Mouse (Mus musculus) hindbrain, embryonic 16.5 days (tissue): ENCODE measurements at regions not wholly inside any gene's neighbourhood (a gene's known extent, or its start where the extent isn't known, plus 50 kb on each side); places are given as distances from the start of the nearest gene placed in this dataset.

Experiments used
- ATAC-seq: fragments of 200-750 bp; cut with Nextera tagmentation; 2 replicates; pipeline ENCODE4 v1.8.0; 2017; ENCODE audit warnings: moderate TSS enrichment, moderate library complexity
- H3K27ac ChIP-seq: fragments of 300-500 bp; sonication (generic); 2 replicates; pipeline ENCODE4 v1.5.1; 2014; ENCODE audit warnings: low read depth, mild to moderate bottlenecking, control low read depth, low read length, moderate library complexity
- H3K27me3 ChIP-seq: fragments of 300-500 bp; sonication (generic); replicated peaks from 2 replicates; pipeline ENCODE4 v1.6.1; 2014; ENCODE audit warnings: low read length; ENCODE audit not compliant: control insufficient read depth, insufficient read depth
- H3K36me3 ChIP-seq: fragments of 300-500 bp; sonication (generic); 2 replicates; pipeline ENCODE4 v1.6.1; 2014; ENCODE audit warnings: mild to moderate bottlenecking, low read length, moderate library complexity, mixed read lengths; ENCODE audit not compliant: control insufficient read depth, insufficient read depth
- H3K4me1 ChIP-seq: fragments of 300-500 bp; sonication (generic); 2 replicates; pipeline ENCODE4 v1.6.1; 2014; ENCODE audit warnings: low read depth, low read length; ENCODE audit not compliant: control insufficient read depth, insufficient read depth
- H3K4me2 ChIP-seq: fragments of 300-500 bp; sonication (generic); 2 replicates; pipeline ENCODE4 v1.6.1; 2014; ENCODE audit warnings: mild to moderate bottlenecking, low read length, control low read depth, moderate library complexity
- H3K4me3 ChIP-seq: fragments of 300-500 bp; sonication (generic); 2 replicates; pipeline ENCODE4 v1.5.1; 2014; ENCODE audit warnings: mild to moderate bottlenecking, low read length, control low read depth, moderate library complexity
- H3K9ac ChIP-seq: fragments of 300-500 bp; sonication (generic); 2 replicates; pipeline ENCODE4 v1.6.1; 2014; ENCODE audit warnings: low read depth, mild to moderate bottlenecking, control low read depth, low read length, moderate library complexity
- H3K9me3 ChIP-seq: fragments of 300-500 bp; sonication (generic); 2 replicates; pipeline ENCODE4 v1.6.1; 2014; ENCODE audit warnings: mild to moderate bottlenecking, low read length, moderate library complexity; ENCODE audit not compliant: control insufficient read depth
- WGBS: fragments of 180-500 bp; shearing (Covaris S2); extraction: QIAGEN DNeasy Blood & Tissue Kit; methylation state at CpG from one replicate; pipeline ENCODE4 v1.1.7; 2014; 5-methylcytosine and 5-hydroxymethylcytosine counted together

- no peaks in the 10 kb centered on the region for H3K9me3 ChIP-seq
- no peaks in the 10 kb centered on the region for H3K36me3 ChIP-seq
- ATAC-seq = no peak
- H3K4me1 ChIP-seq = no peaks in the 10 kb centered on the region
- no peak overlapping the region for H3K27ac ChIP-seq
- H3K27me3 ChIP-seq = no peaks in the 10 kb centered on the region
- 78% methylated on average over 3 of the region's 3 CpGs for WGBS
- no peak overlapping the region for H3K9ac ChIP-seq
- H3K4me2 ChIP-seq = no peak overlapping the region
- no peak overlapping the region for H3K4me3 ChIP-seq
Measured at GRCm38 (mm10) chr8:63587871-63588270, 364.2 kb downstream of the Sgo2b start.

- no peak overlapping the region for H3K27ac ChIP-seq
- WGBS = 69% methylated on average over 3 of the region's 3 CpGs
- no peak overlapping the region for H3K4me3 ChIP-seq
- no peak overlapping the region for H3K4me2 ChIP-seq
- H3K9ac ChIP-seq = no peak overlapping the region
- H3K9me3 ChIP-seq = no peaks in the 10 kb centered on the region
- no peaks in the 10 kb centered on the region for H3K4me1 ChIP-seq
- no peaks in the 10 kb centered on the region for H3K27me3 ChIP-seq
- no peaks in the 10 kb centered on the region for H3K36me3 ChIP-seq
- ATAC-seq = peak; percentile 60; the same call in 1 of the 2 replicates
Measured at GRCm38 (mm10) chr8:63574500-63574899, 377.5 kb downstream of the Sgo2b start.

- H3K4me3 ChIP-seq = no peak overlapping the region
- H3K36me3 ChIP-seq = no peaks in the 10 kb centered on the region
- H3K4me1 ChIP-seq = no peaks in the 10 kb centered on the region
- 96% methylated on average over 3 of the region's 3 CpGs for WGBS
- no peak overlapping the region for H3K9ac ChIP-seq
- no peak for ATAC-seq
- no peaks in the 10 kb centered on the region for H3K27me3 ChIP-seq
- H3K4me2 ChIP-seq = no peak overlapping the region
- H3K27ac ChIP-seq = no peak overlapping the region
- no peaks in the 10 kb centered on the region for H3K9me3 ChIP-seq
Measured at GRCm38 (mm10) chr8:63539296-63539695, 412.8 kb downstream of the Sgo2b start.

- H3K4me2 ChIP-seq = no peak overlapping the region
- no peak overlapping the region for H3K4me3 ChIP-seq
- peak; percentile 76 for ATAC-seq
- H3K4me1 ChIP-seq = no peaks in the 10 kb centered on the region; the same call in 1 of the 2 replicates
- no peak overlapping the region for H3K27ac ChIP-seq
- H3K9me3 ChIP-seq = no peaks in the 10 kb centered on the region
- no peaks in the 10 kb centered on the region for H3K27me3 ChIP-seq
- 58% methylated on average over 6 of the region's 6 CpGs for WGBS
- H3K36me3 ChIP-seq = no peaks in the 10 kb centered on the region
- no peak overlapping the region for H3K9ac ChIP-seq
Measured at GRCm38 (mm10) chr8:63529763-63530558, 422.1 kb downstream of the Sgo2b start.
